Mouse (Mus musculus) heart, embryonic 13.5 days (tissue): Measurements from ENCODE around the gene Rabgap1l. TPM values are rescaled to one million over a fixed set of nuclear protein-coding genes. Genes with fewer than 3 reads are reported as not detected.

Experiments used
- ATAC-seq: fragments of 200-750 bp; cut with Nextera tagmentation; 2 replicates; pipeline ENCODE4 v1.8.0; 2017; ENCODE audit warnings: moderate TSS enrichment; ENCODE audit not compliant: insufficient number of reproducible peaks, low FRiP score, low TSS enrichment; ENCODE audit errors: extremely low read depth
- H3K27ac ChIP-seq: fragments of 300-500 bp; sonication (generic); replicated peaks from 2 replicates; pipeline ENCODE4 v1.5.1; 2015; ENCODE audit warnings: moderate library complexity, mild to moderate bottlenecking, inconsistent platforms
- H3K27me3 ChIP-seq: fragments of 300-500 bp; sonication (generic); replicated peaks from 2 replicates; pipeline ENCODE4 v1.6.1; 2015; ENCODE audit warnings: mild to moderate bottlenecking, inconsistent platforms
- H3K36me3 ChIP-seq: fragments of 300-500 bp; sonication (generic); 2 replicates; pipeline ENCODE4 v1.6.1; 2015; ENCODE audit warnings: mild to moderate bottlenecking, inconsistent platforms
- H3K4me1 ChIP-seq: fragments of 300-500 bp; sonication (generic); 2 replicates; pipeline ENCODE4 v1.6.1; 2015; ENCODE audit warnings: inconsistent platforms
- H3K4me2 ChIP-seq: fragments of 300-500 bp; sonication (generic); 2 replicates; pipeline ENCODE4 v1.6.1; 2015; ENCODE audit warnings: inconsistent platforms, mild to moderate bottlenecking, moderate library complexity
- H3K4me3 ChIP-seq: fragments of 300-500 bp; sonication (generic); 2 replicates; pipeline ENCODE4 v1.5.1; 2015; ENCODE audit warnings: moderate library complexity, mild to moderate bottlenecking, inconsistent platforms
- H3K9ac ChIP-seq: fragments of 300-500 bp; sonication (generic); 2 replicates; pipeline ENCODE4 v1.6.1; 2015; ENCODE audit warnings: inconsistent platforms, mild to moderate bottlenecking, moderate library complexity
- H3K9me3 ChIP-seq: fragments of 300-500 bp; sonication (generic); 2 replicates; pipeline ENCODE4 v1.6.1; 2016; ENCODE audit warnings: inconsistent platforms
- WGBS: fragments of 180-500 bp; shearing (Covaris S2); methylation state at CpG from one replicate; pipeline ENCODE4 v1.1.7; 2015; ENCODE audit warnings: mixed read lengths; 5-methylcytosine and 5-hydroxymethylcytosine counted together
- polyA plus RNA-seq: library from polyadenylated mRNA; unstranded; fragments of >200 nt; fragmentation: Nextera tagmentation; extraction: Ambion mirVana; gene quantifications from 2 replicates; pipeline ENCODE4 v1.2.1, GENCODE M21; 2015

Rabgap1l gene
- polyA plus RNA-seq, 1 experiment from 2014 or later = 63.6 TPM

GRCm38 (mm10) chr1:160691196-160691590, 101.8 kb downstream of the Rabgap1l start:
- ATAC-seq = no peak
- H3K9ac ChIP-seq = no peak overlapping the region
- H3K9me3 ChIP-seq = peaks cover 4% of the 10 kb centered on the region; the same call in 1 of the 2 replicates
- no peak overlapping the region for H3K4me2 ChIP-seq
- H3K4me3 ChIP-seq = no peak overlapping the region
- H3K27me3 ChIP-seq = no peaks in the 10 kb centered on the region
- H3K27ac ChIP-seq = no peak overlapping the region
- H3K4me1 ChIP-seq = peaks cover 11% of the 10 kb centered on the region
- peaks cover 12% of the 10 kb centered on the region for H3K36me3 ChIP-seq
- 84% methylated on average over 1 of the region's 1 CpGs for WGBS

- H3K27me3 ChIP-seq = no peaks in the 10 kb centered on the region
- ATAC-seq = no peak
- H3K4me1 ChIP-seq = peaks cover 11% of the 10 kb centered on the region
- no peak overlapping the region for H3K4me3 ChIP-seq
- no peak overlapping the region for H3K27ac ChIP-seq
- 87% methylated on average over 7 of the region's 7 CpGs for WGBS
- H3K36me3 ChIP-seq = peaks cover 12% of the 10 kb centered on the region
- H3K9me3 ChIP-seq = peaks cover 6% of the 10 kb centered on the region; the same call in 1 of the 2 replicates
- no peak overlapping the region for H3K9ac ChIP-seq
- no peak overlapping the region for H3K4me2 ChIP-seq
These were observed 102.4 kb downstream of the Rabgap1l start for GRCm38 (mm10) chr1:160690516-160691195.

GRCm38 (mm10) chr1:160689511-160689910, 103.5 kb downstream of the Rabgap1l start:
- Histone ChIP-seq H3K36me3 (peaks cover 15% of the 10 kb centered on the region), H3K4me2 (no peak overlapping the region), H3K4me1 (peaks cover 11% of the 10 kb centered on the region), H3K9ac (no peak overlapping the region), H3K9me3 (peaks cover 6% of the 10 kb centered on the region; the same call in 1 of the 2 replicates), H3K27ac (no peak overlapping the region), H3K4me3 (no peak overlapping the region), H3K27me3 (no peaks in the 10 kb centered on the region)
- ATAC-seq = no peak

- WGBS = 80% methylated on average over 2 of the region's 2 CpGs
- H3K36me3 ChIP-seq = peaks cover 11% of the 10 kb centered on the region
These were observed 108.8 kb downstream of the Rabgap1l start for GRCm38 (mm10) chr1:160684251-160684650.

GRCm38 (mm10) chr1:160681398-160682050, 111.5 kb downstream of the Rabgap1l start:
- 55% methylated on average over 3 of the region's 3 CpGs for WGBS
- Histone ChIP-seq H3K4me1 (peaks cover 14% of the 10 kb centered on the region), H3K36me3 (peaks cover 14% of the 10 kb centered on the region), H3K4me2 (no peak overlapping the region), H3K9ac (no peak overlapping the region), H3K27me3 (no peaks in the 10 kb centered on the region), H3K27ac (peak overlapping the region; percentile 48), H3K4me3 (no peak overlapping the region), H3K9me3 (peaks cover 6% of the 10 kb centered on the region; the same call in 1 of the 2 replicates)
- ATAC-seq = no peak

More at GRCm38 (mm10) chr1:160684251-160684650, 108.8 kb downstream of the Rabgap1l start:
- peaks cover 14% of the 10 kb centered on the region for H3K4me1 ChIP-seq
- H3K4me2 ChIP-seq = no peak overlapping the region
- H3K9ac ChIP-seq = no peak overlapping the region
- no peaks in the 10 kb centered on the region for H3K27me3 ChIP-seq
- H3K27ac ChIP-seq = no peak overlapping the region
- H3K9me3 ChIP-seq = peaks cover 6% of the 10 kb centered on the region; the same call in 1 of the 2 replicates
- H3K4me3 ChIP-seq = no peak overlapping the region
- no peak for ATAC-seq

- WGBS = 68% methylated on average over 2 of the region's 2 CpGs
- peak overlapping the region; percentile 38 for H3K4me2 ChIP-seq
- H3K27ac ChIP-seq = no peak overlapping the region
- H3K4me3 ChIP-seq = no peak overlapping the region
- H3K27me3 ChIP-seq = no peaks in the 10 kb centered on the region
- no peak overlapping the region for H3K9ac ChIP-seq
- ATAC-seq = no peak
- peaks cover 20% of the 10 kb centered on the region for H3K4me1 ChIP-seq
- peaks cover 8% of the 10 kb centered on the region for H3K36me3 ChIP-seq
- H3K9me3 ChIP-seq = no peaks in the 10 kb centered on the region
These were observed 118.2 kb downstream of the Rabgap1l start for GRCm38 (mm10) chr1:160674763-160675162.

GRCm38 (mm10) chr1:160672088-160672814, 120.8 kb downstream of the Rabgap1l start:
- H3K36me3 ChIP-seq = peaks cover 5% of the 10 kb centered on the region; the same call in 1 of the 2 replicates
- H3K4me1 ChIP-seq = peaks cover 26% of the 10 kb centered on the region
- no peak overlapping the region for H3K4me2 ChIP-seq
- no peak overlapping the region for H3K9ac ChIP-seq
- WGBS = 64% methylated on average over 3 of the region's 3 CpGs
- no peaks in the 10 kb centered on the region for H3K9me3 ChIP-seq
- ATAC-seq = no peak
- H3K27ac ChIP-seq = no peak overlapping the region
- no peaks in the 10 kb centered on the region for H3K27me3 ChIP-seq
- no peak overlapping the region for H3K4me3 ChIP-seq

- Histone ChIP-seq H3K27ac (no peak overlapping the region), H3K4me1 (peaks cover 13% of the 10 kb centered on the region; the same call in 1 of the 2 replicates), H3K27me3 (no peaks in the 10 kb centered on the region), H3K4me3 (no peak overlapping the region), H3K9ac (no peak overlapping the region), H3K36me3 (no peaks in the 10 kb centered on the region), H3K4me2 (no peak overlapping the region), H3K9me3 (no peaks in the 10 kb centered on the region)
- 57% methylated on average over 2 of the region's 2 CpGs for WGBS
- ATAC-seq = no peak
These were observed 137.1 kb downstream of the Rabgap1l start for GRCm38 (mm10) chr1:160655806-160656470.

- H3K4me1 ChIP-seq = peaks cover 16% of the 10 kb centered on the region
- H3K36me3 ChIP-seq = no peaks in the 10 kb centered on the region
- no peak for ATAC-seq
- H3K27me3 ChIP-seq = no peaks in the 10 kb centered on the region
- no peak overlapping the region for H3K4me3 ChIP-seq
- H3K27ac ChIP-seq = no peak overlapping the region
- no peaks in the 10 kb centered on the region for H3K9me3 ChIP-seq
- H3K4me2 ChIP-seq = no peak overlapping the region
- WGBS = 39% methylated on average over 3 of the region's 3 CpGs
- H3K9ac ChIP-seq = no peak overlapping the region
These were observed 141.3 kb downstream of the Rabgap1l start for GRCm38 (mm10) chr1:160651691-160652090.

- ATAC-seq = no peak
- WGBS = 88% methylated on average over 3 of the region's 3 CpGs
- Histone ChIP-seq H3K4me2 (no peak overlapping the region), H3K27ac (no peak overlapping the region), H3K4me3 (no peak overlapping the region), H3K9me3 (no peaks in the 10 kb centered on the region), H3K4me1 (peaks cover 4% of the 10 kb centered on the region; the same call in 1 of the 2 replicates), H3K36me3 (0 out of 2 replicates have a peak, but pooled peaks cover 3% of the 10 kb centered on the region), H3K9ac (no peak overlapping the region), H3K27me3 (no peaks in the 10 kb centered on the region)
These were observed 147.6 kb downstream of the Rabgap1l start for GRCm38 (mm10) chr1:160645416-160645815.
